Mouse (Mus musculus): ENCODE results near the gene C2. TPM values are rescaled to one million over a fixed set of nuclear protein-coding genes. Genes with fewer than 3 reads are reported as not detected.

C2 gene
- polyA plus RNA-seq, 1 experiment: 0.43 TPM

DNA sequence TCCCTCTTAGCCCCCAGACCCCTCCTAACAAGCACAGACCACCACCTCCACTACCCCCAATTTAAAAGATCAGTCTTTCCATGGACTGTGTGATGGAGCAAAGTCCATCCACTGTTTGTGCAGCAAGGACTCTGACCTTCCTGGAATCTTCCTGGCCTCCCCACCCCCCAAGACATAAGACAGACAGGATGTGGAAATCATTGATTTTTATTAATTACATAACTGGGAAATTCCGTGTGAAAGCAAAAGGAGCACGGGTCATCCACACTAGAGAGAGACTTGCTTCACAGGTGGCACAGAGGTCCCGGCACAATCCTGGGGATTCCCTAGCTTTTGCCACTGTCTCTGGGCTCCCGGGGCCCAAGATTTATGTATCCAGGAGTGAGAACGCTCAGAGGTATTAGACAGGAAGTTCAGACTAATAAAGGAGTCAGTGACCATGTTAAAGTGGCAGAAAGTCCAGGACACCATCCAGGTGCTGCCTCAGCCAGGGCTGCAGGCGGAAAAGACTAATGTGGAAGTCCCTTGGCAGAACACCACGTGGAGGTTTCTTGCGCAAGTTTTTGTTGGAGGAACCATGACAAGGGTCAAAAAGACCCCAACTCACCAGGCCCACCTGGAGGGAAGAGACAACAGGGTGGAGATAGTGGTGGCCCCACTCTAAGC lies 35.5 kb downstream of the C2 start, which contains the start of gene Cfb:
TSS of gene Cfb (minus strand) at position 103 of the 666 bp plus-strand sequence.
- no peaks in the 10 kb centered on the region for H3K36me3 ChIP-seq (ENCODE audit: control insufficient read depth, insufficient read depth)
- no peaks in the 10 kb centered on the region for H3K79me2 ChIP-seq (ENCODE audit: control insufficient read depth, insufficient read depth)
- no peak within 1 kb of the TSS for H3K4me2 ChIP-seq (ENCODE audit: low read depth)
- no peak within 1 kb of the TSS for H3ac ChIP-seq (ENCODE audit: control insufficient read depth, insufficient read length)
- H3K27me3 ChIP-seq (ENCODE audit: control insufficient read depth, insufficient read depth, insufficient read length): peaks cover 30% of the 10 kb centered on the region
- no peak for TF ChIP-seq POLR2AphosphoS2 (IDR thresholded peaks at IDR 0.05; ENCODE audit: insufficient read length, low read depth)
- no peak for TF ChIP-seq TCF3 (IDR thresholded peaks at IDR 0.05; ENCODE audit: insufficient read length, low read depth)
- no peak for TF ChIP-seq SRF (IDR thresholded peaks at IDR 0.05; ENCODE audit: control insufficient read depth, insufficient read length, low read depth)
- no peak within 1 kb of the TSS for H3K4me3 ChIP-seq

DNA sequence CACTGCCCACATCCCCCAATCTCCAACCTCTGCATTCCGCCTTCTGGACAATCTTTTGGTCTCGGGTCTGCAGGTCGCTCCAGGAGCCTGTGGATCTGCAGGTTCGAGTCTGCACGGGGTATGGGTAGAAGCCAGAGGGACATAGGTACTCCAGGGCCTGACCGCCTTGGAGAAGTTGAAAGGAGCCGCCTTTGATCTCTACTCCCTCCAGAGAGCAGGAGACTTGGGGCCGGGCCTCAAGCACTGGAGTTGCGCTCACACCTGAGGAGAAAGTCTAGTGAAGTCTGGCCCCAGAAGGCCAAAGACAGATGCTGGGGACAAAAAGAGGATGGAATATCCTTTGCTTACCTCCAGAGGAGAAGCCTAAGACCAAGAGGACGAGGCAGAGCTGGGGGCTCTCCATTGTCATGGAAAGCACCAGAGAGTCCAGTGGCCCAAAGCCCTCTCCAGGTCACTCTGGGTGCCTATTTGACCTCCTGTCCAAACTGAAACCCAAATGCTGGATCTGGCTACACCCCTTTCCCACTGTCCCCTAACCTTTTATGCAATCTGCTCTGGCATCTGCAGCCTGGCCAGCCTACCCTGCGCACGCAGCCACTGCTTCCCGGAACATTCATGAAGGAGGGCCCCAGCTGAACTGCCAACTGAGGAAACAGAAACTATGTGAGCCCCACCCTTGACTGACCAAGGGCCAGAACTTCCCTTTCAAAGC lies 36.2 kb downstream of the C2 start:
- no peaks in the 10 kb centered on the region for H3K79me2 ChIP-seq (ENCODE audit: control insufficient read depth, insufficient read depth)
- H3K4me3 ChIP-seq: no peak overlapping the region
- TF ChIP-seq POLR2AphosphoS2 (IDR thresholded peaks at IDR 0.05; ENCODE audit: insufficient read length, low read depth) (no peak), TCF12 (IDR thresholded peaks at IDR 0.05; ENCODE audit: insufficient read depth, poor library complexity, severe bottlenecking) (no peak), MYOD1 (IDR thresholded peaks at IDR 0.05; ENCODE audit: control insufficient read depth in 1 of 3, insufficient read length in 2 of 3, low read depth in 2 of 3) (no peak), USF1 (IDR thresholded peaks at IDR 0.05; ENCODE audit: low read depth) (no peak), CEBPB (IDR thresholded peaks at IDR 0.05; ENCODE audit: insufficient read depth, poor library complexity, severe bottlenecking) (no peak), REST (IDR thresholded peaks at IDR 0.05; ENCODE audit: insufficient read depth, insufficient read length) (no peak), E2F4 (IDR thresholded peaks at IDR 0.05; ENCODE audit: insufficient read depth) (no peak), TCF3 (IDR thresholded peaks at IDR 0.05; ENCODE audit: insufficient read length, low read depth) (no peak), POLR2A (IDR thresholded peaks at IDR 0.05; ENCODE audit: insufficient read length, low read depth) (no peak), MYOG (IDR thresholded peaks at IDR 0.05; ENCODE audit: control insufficient read depth in 1 of 3, insufficient read depth in 1 of 3, insufficient read length in 2 of 3, low read depth in 2 of 3) (no peak), SRF (IDR thresholded peaks at IDR 0.05; ENCODE audit: control insufficient read depth, insufficient read length, low read depth) (no peak)
- H3ac ChIP-seq (ENCODE audit: control insufficient read depth, insufficient read length): no peak overlapping the region
- peaks cover 7% of the 10 kb centered on the region for H3K36me3 ChIP-seq (ENCODE audit: control insufficient read depth, insufficient read depth)
- H3K4me2 ChIP-seq (ENCODE audit: low read depth): no peak overlapping the region
- H3K27me3 ChIP-seq (ENCODE audit: control insufficient read depth, insufficient read depth, insufficient read length): peaks cover 30% of the 10 kb centered on the region

DNA sequence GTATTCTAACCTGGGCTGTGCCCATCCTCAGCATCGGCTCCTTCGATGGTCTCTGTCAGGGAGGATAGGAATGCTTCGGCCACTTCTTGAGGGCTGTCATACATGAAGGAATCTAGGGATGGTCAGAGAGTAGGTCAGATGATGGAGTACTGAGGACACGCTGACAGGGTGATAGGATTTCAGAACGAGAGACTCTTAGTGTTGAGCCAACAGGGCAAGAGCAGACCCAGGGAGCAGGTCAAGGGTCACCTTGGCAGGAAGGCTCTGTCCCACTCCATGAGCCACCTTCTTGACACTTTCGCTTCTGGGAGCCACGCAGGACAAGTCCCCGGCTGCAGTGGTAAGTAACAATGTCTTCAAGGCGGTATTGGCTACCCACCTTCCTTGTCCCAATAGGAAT lies 37.6 kb downstream of the C2 start:
- Histone ChIP-seq H3K27me3 (ENCODE audit: control insufficient read depth, insufficient read depth, insufficient read length) (peaks cover 30% of the 10 kb centered on the region), H3ac (ENCODE audit: control insufficient read depth, insufficient read length) (no peak overlapping the region), H3K79me2 (ENCODE audit: control insufficient read depth, insufficient read depth) (no peaks in the 10 kb centered on the region), H3K4me2 (ENCODE audit: low read depth) (no peak overlapping the region), H3K36me3 (ENCODE audit: control insufficient read depth, insufficient read depth) (peaks cover 7% of the 10 kb centered on the region), H3K4me3 (no peak overlapping the region)
- no peak for TF ChIP-seq TCF3 (IDR thresholded peaks at IDR 0.05; ENCODE audit: insufficient read length, low read depth)
- TF ChIP-seq POLR2AphosphoS2 (IDR thresholded peaks at IDR 0.05; ENCODE audit: insufficient read length, low read depth): peak; percentile 58
- no peak for TF ChIP-seq SRF (IDR thresholded peaks at IDR 0.05; ENCODE audit: control insufficient read depth, insufficient read length, low read depth)

DNA sequence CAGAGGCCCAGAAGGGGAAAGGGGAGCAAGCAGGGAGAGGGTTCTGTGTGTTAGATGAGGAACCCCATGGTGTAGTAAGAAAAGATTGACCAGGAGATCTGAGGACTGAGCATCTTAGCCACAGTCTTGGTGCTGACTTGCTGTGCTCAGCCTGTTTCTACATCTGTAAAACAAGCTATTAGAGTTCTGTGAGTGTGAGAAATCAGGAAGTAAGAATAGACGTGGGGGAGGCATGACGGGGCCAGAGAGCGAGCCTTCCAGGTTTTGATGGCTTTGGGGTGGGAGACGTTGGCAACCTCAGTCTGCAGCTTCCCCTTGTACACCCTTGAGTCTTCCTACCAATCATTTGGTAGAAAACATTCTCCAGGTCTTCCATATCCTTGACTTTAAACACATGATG lies 39.4 kb downstream of the C2 start:
- Histone ChIP-seq H3K79me2 (ENCODE audit: control insufficient read depth, insufficient read depth) (no peaks in the 10 kb centered on the region), H3K36me3 (ENCODE audit: control insufficient read depth, insufficient read depth) (peaks cover 7% of the 10 kb centered on the region), H3K4me2 (ENCODE audit: low read depth) (no peak overlapping the region), H3K27me3 (ENCODE audit: control insufficient read depth, insufficient read depth, insufficient read length) (peaks cover 17% of the 10 kb centered on the region), H3ac (ENCODE audit: control insufficient read depth, insufficient read length) (no peak overlapping the region), H3K4me3 (no peak overlapping the region)
- no peak for TF ChIP-seq SRF (IDR thresholded peaks at IDR 0.05; ENCODE audit: control insufficient read depth, insufficient read length, low read depth)
- no peak for TF ChIP-seq USF1 (IDR thresholded peaks at IDR 0.05; ENCODE audit: low read depth)
- TF ChIP-seq MYOG (IDR thresholded peaks at IDR 0.05; ENCODE audit: control insufficient read depth in 1 of 3, insufficient read depth in 1 of 3, insufficient read length in 2 of 3, low read depth in 2 of 3): no peak

DNA sequence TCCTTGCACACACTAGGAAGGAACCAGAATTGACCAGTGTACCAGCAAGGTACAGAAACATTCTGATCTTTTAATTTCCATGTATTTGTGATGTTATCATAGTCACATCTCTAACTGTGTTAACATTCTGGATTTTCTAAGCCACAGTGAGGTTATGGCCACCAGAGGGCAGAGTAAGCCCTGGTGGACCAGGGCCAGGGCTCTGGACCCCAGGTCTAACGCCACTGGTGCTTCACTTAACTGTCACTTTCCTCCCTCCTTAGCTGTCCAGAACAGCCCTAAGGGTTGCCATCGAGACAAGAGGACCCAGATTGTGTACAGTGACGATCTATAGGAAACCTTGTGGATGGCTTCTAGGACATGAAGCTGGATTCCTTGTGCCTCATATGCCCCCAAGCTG lies 42.2 kb downstream of the C2 start:
- Histone ChIP-seq H3K27me3 (ENCODE audit: control insufficient read depth, insufficient read depth, insufficient read length) (no peaks in the 10 kb centered on the region), H3K79me2 (ENCODE audit: control insufficient read depth, insufficient read depth) (peaks cover 7% of the 10 kb centered on the region), H3K4me2 (ENCODE audit: low read depth) (no peak overlapping the region), H3K36me3 (ENCODE audit: control insufficient read depth, insufficient read depth) (peaks cover 7% of the 10 kb centered on the region), H3ac (ENCODE audit: control insufficient read depth, insufficient read length) (no peak overlapping the region), H3K4me3 (no peak overlapping the region)
- TF ChIP-seq POLR2A (IDR thresholded peaks at IDR 0.05; ENCODE audit: insufficient read length, low read depth): no peak
- TF ChIP-seq SRF (IDR thresholded peaks at IDR 0.05; ENCODE audit: control insufficient read depth, insufficient read length, low read depth): no peak
- TF ChIP-seq TCF3 (IDR thresholded peaks at IDR 0.05; ENCODE audit: insufficient read length, low read depth): no peak
- TF ChIP-seq E2F4 (IDR thresholded peaks at IDR 0.05; ENCODE audit: insufficient read depth): no peak
- TF ChIP-seq POLR2AphosphoS2 (IDR thresholded peaks at IDR 0.05; ENCODE audit: insufficient read length, low read depth): no peak
- no peak for TF ChIP-seq MYOG (IDR thresholded peaks at IDR 0.05; ENCODE audit: control insufficient read depth in 1 of 3, insufficient read depth in 1 of 3, insufficient read length in 2 of 3, low read depth in 2 of 3)
- TF ChIP-seq TCF12 (IDR thresholded peaks at IDR 0.05; ENCODE audit: insufficient read depth, poor library complexity, severe bottlenecking): no peak
- no peak for TF ChIP-seq MAX (IDR thresholded peaks at IDR 0.05; ENCODE audit: low read depth)
- no peak for TF ChIP-seq REST (IDR thresholded peaks at IDR 0.05; ENCODE audit: insufficient read depth, insufficient read length)
- no peak for TF ChIP-seq CEBPB (IDR thresholded peaks at IDR 0.05; ENCODE audit: insufficient read depth, poor library complexity, severe bottlenecking)
- TF ChIP-seq MYOD1 (IDR thresholded peaks at IDR 0.05; ENCODE audit: control insufficient read depth in 1 of 3, insufficient read length in 2 of 3, low read depth in 2 of 3): no peak
- TF ChIP-seq USF1 (IDR thresholded peaks at IDR 0.05; ENCODE audit: low read depth): no peak

All from myocyte (in vitro differentiated cells).